Mouse (Mus musculus): ENCODE results near the gene Pih1d2. TPM values are rescaled to one million over a fixed set of nuclear protein-coding genes. Genes with fewer than 3 reads are reported as not detected.

Gene Pih1d2
- under 1 TPM; 0.20 to 0.43 TPM for total RNA-seq (2021)
- long read RNA-seq, experiment 1, result 0 reads
- long read RNA-seq, experiment 2, partial matches to known transcripts, result 0 of 1 reads
- long read RNA-seq, experiment 2, other reads (novel, unspliced or antisense), result 0 of 1 reads

DNA sequence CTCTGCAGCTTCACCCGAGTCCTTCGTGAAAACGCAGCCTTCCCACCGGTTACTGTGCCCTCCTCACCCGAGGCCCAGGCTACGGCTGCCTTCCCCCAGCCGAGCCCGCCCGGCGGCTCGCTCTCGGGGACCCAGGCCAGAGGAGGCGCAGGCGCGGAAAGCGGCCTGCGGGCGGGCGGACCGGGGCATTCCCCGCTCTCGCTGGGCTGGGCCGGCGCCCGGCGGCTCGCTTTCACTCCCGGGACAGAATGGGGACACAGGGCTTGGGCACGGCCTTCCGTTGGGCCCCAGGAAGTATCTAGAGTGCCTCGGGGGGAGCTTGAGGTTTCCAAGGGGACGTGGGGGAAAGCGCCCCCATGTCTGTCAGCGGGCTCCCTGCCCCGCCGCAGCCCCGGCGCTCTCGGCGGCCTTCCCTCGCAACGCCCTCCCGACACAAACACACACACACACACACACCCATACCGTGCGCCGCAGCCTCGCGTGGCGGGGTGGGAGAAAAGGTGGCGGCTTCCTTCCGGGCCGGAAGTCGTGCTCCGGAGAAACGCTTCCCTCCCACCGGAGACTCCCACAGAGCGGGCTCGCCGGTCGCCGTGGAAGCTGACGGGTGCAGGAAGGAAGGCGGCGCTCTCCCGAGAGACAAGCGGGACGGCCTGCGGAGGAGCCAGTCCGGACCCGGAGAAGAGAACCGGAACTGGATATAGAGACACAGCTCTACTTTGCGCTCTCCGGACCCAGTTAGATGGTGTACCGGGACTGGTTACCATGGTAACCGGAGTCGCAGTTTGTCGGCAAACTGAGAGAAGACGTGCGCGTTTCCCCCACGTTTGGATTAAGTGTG lies at the start of gene Pih1d2, which contains the start of gene Nkapd1:
Pih1d2 (plus strand) TSS at position 556 of the 838 bp plus-strand sequence.
Nkapd1 (minus strand) TSS at position 699 of the 838 bp plus-strand sequence.
- DNase-seq, result peak; percentile 83

GRCm38 (mm10) chr9:50567372-50567771 lies 49.7 kb upstream of the Pih1d2 start:
- DNase-seq, result no peak

DNA sequence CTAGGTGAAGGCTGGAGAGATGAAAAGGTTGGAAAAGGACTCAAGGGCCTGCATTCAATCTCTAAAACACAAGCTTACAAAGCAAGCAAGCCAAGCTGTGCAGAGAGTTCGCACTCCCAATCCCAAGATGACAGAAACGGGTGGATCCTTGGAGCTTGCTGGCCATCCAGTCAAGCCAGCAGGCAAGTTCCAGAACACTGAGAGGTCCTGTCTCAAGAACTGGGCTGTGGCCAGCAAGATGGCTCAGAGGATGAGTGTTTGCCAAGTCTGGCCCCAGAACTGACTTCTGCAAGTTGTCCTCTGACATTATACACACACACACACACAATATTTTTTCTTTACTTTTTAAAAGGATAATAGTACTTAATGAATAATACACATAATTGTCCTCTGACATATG lies 49.2 kb upstream of the Pih1d2 start:
- peak; percentile 26 for DNase-seq

DNA sequence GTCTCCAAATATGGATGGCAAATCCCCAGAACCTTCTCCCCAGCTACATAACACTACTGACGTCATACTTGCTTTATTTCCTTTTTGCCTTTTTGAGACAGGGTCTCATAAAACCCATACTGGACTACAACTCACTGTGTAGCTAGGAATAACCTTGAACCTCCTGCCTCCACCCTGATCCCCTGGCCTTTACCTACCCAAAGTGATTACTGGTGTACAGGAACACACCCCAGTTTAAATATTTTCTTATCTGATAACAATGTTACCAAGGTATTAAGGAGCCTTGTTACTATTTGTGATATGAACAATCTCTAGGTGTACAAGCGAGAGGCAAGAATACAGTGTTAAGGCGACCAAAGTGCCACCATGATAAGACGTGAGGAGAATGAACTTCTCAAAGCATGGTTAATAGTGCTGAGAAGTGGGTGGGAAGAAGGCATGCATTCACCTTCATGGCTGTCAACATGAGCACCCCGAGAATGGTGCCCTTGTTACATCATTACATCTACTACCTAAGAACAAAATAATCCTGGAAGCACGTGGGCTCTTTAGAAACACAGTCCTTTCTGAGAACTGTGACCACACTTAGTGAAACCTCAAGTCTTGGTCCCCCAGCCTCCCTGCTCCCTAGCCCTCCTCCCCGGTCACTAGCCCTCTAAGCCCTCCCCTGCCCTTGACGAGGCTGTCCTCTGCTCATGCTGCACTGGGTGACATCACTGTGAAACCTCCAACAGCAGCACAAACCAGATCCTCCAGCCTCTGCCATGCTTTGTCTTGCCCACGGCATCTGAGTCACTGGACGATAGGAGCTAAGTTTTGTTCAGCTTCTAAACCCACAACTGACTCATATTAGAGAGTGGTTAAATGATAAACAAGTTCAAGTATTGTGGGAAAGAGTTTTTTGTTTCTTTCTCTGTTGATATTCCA lies 47.3 kb upstream of the Pih1d2 start:
- no peak for DNase-seq

- no peak for DNase-seq
Observed at GRCm38 (mm10) chr9:50580370-50580769, 36.8 kb upstream of the Pih1d2 start.

- no peak for DNase-seq
Observed at GRCm38 (mm10) chr9:50585145-50585818, 31.8 kb upstream of the Pih1d2 start.

- DNase-seq, result no peak
Observed at GRCm38 (mm10) chr9:50586955-50587354, 30.2 kb upstream of the Pih1d2 start.

GRCm38 (mm10) chr9:50590856-50591518 lies 26.1 kb upstream of the Pih1d2 start:
- peak; percentile 15 for DNase-seq

GRCm38 (mm10) chr9:50592955-50593354 lies 24.2 kb upstream of the Pih1d2 start:
- DNase-seq, result no peak

- DNase-seq, result no peak
Observed at GRCm38 (mm10) chr9:50593544-50593943, 23.6 kb upstream of the Pih1d2 start.

- no peak for DNase-seq
Observed at GRCm38 (mm10) chr9:50594794-50595417, 22.2 kb upstream of the Pih1d2 start.

DNA sequence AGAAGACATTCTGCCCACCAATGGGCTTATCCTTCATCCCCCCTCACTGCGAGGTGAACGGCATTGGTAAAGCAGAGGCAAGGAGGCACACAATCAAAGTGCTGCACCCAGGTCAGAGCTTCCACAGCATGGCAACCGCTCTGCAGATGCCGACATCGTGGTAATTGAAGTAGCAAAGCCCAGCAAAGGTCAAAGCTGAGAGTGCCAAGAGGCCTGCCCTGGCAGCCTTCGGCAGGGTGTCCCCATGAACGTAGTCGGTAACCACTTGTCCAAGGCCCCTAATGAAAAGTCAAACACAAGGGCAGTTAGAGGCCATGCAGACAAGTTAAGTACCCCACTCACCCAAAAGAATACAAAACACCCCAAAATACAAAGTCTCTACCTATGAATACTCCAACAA lies 20.1 kb upstream of the Pih1d2 start:
- DNase-seq, result peak; percentile 61

DNA sequence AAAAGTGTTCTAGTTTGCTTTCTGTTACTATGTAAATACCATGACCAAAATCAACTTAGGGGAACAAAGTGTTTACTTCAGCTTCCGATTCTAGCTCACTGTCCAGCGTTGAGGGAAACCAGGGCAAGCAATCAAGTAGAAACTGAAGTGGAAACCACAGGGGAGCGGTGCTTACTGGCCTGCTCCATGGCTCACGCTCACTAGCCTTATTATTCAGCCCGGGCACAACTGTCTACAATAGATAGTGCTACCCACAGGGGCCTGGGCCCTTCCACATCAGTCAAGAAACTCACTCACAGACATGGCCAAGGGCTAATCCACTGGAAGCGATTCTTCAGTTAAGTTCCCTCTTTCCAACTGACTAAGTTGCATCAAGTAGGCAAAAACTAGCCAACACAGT lies 15.6 kb upstream of the Pih1d2 start:
- no peak for DNase-seq

GRCm38 (mm10) chr9:50602055-50602845 lies 14.9 kb upstream of the Pih1d2 start:
- no peak for DNase-seq

DNA sequence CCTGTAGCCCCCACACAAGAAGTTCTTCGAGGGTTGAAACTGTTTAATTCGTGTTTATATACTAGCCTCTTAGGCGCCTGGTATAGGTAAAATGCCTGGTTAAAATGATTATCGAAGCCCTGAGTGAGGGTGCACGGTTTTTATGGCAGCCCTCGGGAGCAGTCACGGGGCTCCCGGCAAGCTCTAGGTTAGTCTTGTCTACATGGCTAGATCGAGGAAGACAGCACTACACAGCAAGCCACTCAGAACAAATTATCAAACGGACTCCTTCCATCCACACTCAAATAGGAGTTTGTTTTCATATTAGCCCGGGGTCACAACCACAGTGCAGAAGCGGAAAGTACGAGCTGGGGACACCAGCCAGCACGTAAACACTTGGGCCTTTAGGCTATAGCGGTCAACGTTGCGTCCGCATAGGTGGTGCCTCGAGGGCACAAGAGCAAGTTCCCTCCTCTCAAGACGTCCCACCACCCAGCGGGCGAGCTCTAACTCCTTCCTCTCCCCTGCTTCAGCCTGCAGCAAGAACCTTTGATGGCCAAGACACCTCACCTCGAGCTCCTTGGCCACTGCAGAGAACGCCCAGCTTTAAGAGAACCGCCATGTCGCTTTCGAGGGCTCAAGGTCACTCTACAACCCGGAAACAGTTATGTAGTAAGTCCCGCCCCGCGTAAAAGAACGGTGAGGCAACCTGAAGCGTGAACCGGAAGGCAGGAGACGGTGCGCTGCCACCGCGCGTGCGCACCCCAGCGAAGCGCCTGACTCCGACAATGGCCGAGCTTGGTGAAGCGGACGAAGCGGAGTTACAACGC lies 13.7 kb upstream of the Pih1d2 start, which contains the start of the genes Sdhd and Timm8b:
Sdhd (minus strand) TSS at position 624 of the 809 bp plus-strand sequence.
Timm8b (plus strand) TSS at position 722 of the 809 bp plus-strand sequence.
- peak; percentile 92 for DNase-seq

GRCm38 (mm10) chr9:50603998-50604324 lies 13.2 kb upstream of the Pih1d2 start:
- no peak for DNase-seq

- no peak for DNase-seq
Observed at GRCm38 (mm10) chr9:50604338-50604737, 12.8 kb upstream of the Pih1d2 start.

GRCm38 (mm10) chr9:50612115-50612514 lies 5.0 kb upstream of the Pih1d2 start:
- no peak for DNase-seq

DNA sequence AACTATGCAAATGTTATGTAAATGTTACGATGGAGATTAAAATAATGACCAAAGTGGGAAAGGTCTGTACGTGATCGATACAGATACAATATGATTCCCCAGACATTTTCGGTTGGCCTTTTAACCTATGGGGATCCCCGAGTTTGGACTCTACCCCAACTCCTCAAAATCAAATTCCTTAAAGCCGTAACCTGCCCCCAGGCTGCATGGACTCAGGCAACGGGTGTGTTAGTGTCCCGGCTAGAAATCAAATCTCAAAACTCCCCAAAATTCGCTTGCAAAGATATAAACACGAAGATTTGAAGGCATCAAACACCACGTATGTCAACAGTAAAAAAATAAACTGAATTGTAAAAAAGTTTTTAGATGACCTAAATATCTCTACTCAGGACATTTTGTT lies 960 bp upstream of the Pih1d2 start:
- no peak for DNase-seq

All from gastrocnemius, postnatal 25 days (tissue).